Mouse (Mus musculus) forebrain, embryonic 10.5 days (tissue): Measurements from ENCODE around the gene Fgfr1op2. TPM values are rescaled to one million over a fixed set of nuclear protein-coding genes. Genes with fewer than 3 reads are reported as not detected.

Source experiments
- DNase-seq: peaks from one replicate; pipeline ENCODE4 v3.0.0-alpha.2; 2017; ENCODE audit warnings: low spot score; ENCODE audit errors: extremely low spot score
- H3K27ac ChIP-seq: fragments of 300-500 bp; sonication (generic); 2 replicates; pipeline ENCODE4 v1.5.1; 2016; ENCODE audit warnings: mild to moderate bottlenecking
- H3K27me3 ChIP-seq: fragments of 300-500 bp; sonication (generic); 2 replicates; pipeline ENCODE4 v1.6.1; 2016; ENCODE audit warnings: mild to moderate bottlenecking; ENCODE audit not compliant: poor library complexity, severe bottlenecking
- H3K36me3 ChIP-seq: fragments of 300-500 bp; sonication (generic); replicated peaks from 2 replicates; pipeline ENCODE4 v1.6.1; 2016; ENCODE audit warnings: mild to moderate bottlenecking, moderate library complexity
- H3K4me1 ChIP-seq: fragments of 300-500 bp; sonication (generic); 2 replicates; pipeline ENCODE4 v1.6.1; 2016
- H3K4me3 ChIP-seq: fragments of 300-500 bp; sonication (generic); 2 replicates; pipeline ENCODE4 v1.5.1; 2016; ENCODE audit warnings: mild to moderate bottlenecking, moderate library complexity
- H3K9me3 ChIP-seq: fragments of 300-500 bp; sonication (generic); 2 replicates; pipeline ENCODE4 v1.6.1; 2016; ENCODE audit warnings: mild to moderate bottlenecking, moderate library complexity
- WGBS: fragments of 180-500 bp; shearing (Covaris S2); methylation state at CpG from one replicate; pipeline ENCODE4 v1.1.7; 2016; 5-methylcytosine and 5-hydroxymethylcytosine counted together
- polyA plus RNA-seq: library from polyadenylated mRNA; unstranded; fragments of >200 nt; fragmentation: Nextera tagmentation; extraction: Ambion mirVana; gene quantifications from 2 replicates; pipeline ENCODE4 v1.2.1, GENCODE M21; 2016

Gene Fgfr1op2
- polyA plus RNA-seq, 1 experiment from 2014 or later = 81.8 TPM

DNA sequence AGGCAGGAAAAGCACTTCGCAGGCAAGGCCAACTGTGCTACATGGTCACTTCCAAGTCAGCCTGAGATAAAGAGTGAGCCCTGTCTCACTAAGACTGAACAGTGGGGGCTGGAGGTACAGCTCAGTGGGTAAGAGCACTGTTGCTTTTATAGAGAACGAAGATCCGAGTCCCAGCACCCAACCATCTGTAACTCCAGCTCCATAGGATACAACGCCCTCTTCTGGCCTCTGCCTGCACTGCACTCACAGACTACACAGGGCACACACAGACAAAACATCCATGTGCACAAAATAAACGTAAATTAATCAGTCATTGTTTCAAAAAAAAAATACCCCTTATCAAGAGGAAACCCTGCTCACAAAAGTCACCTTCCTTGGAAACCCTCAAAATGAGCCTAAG is 36.9 kb downstream of the Fgfr1op2 start:
- H3K27ac ChIP-seq = no peak overlapping the region
- H3K4me1 ChIP-seq = no peaks in the 10 kb centered on the region
- no peak for DNase-seq
- WGBS = 91% methylated on average over 5 of the region's 5 CpGs
- H3K36me3 ChIP-seq = peaks cover 91% of the 10 kb centered on the region
- no peaks in the 10 kb centered on the region for H3K27me3 ChIP-seq
- H3K4me3 ChIP-seq = no peak overlapping the region
- H3K9me3 ChIP-seq = no peaks in the 10 kb centered on the region

- DNase-seq = no peak
- no peaks in the 10 kb centered on the region for H3K9me3 ChIP-seq
- no peaks in the 10 kb centered on the region for H3K4me1 ChIP-seq
- no peak overlapping the region for H3K27ac ChIP-seq
- no peaks in the 10 kb centered on the region for H3K27me3 ChIP-seq
- H3K4me3 ChIP-seq = no peak overlapping the region
- WGBS = 93% methylated on average over 5 of the region's 5 CpGs
- peaks cover 89% of the 10 kb centered on the region for H3K36me3 ChIP-seq
Measured at GRCm38 (mm10) chr6:146614541-146614940, 37.5 kb downstream of the Fgfr1op2 start.

GRCm38 (mm10) chr6:146615891-146616290 is 38.9 kb downstream of the Fgfr1op2 start:
- Histone ChIP-seq H3K27ac (no peak overlapping the region), H3K9me3 (no peaks in the 10 kb centered on the region), H3K27me3 (no peaks in the 10 kb centered on the region), H3K36me3 (peaks cover 85% of the 10 kb centered on the region), H3K4me3 (no peak overlapping the region), H3K4me1 (no peaks in the 10 kb centered on the region)
- WGBS = 94% methylated on average over 8 of the region's 8 CpGs
- no peak for DNase-seq

DNA sequence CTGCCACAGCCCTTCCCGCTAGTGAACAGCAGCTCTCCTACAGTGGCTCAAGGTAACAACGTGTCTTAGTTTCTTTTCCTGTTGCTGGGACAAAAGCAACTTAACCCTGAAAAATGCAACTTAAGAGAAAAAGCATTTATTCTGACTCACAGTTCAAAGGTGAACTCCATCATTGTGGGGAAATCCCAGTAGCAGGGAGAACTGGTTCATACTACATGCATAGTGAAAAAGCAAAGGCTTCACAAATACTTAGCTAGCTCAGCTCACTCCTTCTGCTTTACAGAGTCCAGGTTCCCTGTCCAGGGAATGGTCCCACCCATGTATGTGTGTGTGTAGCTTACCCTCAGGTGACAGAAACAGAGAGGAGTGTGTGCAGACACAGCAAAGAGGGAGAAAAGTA is 39.7 kb downstream of the Fgfr1op2 start:
- H3K4me1 ChIP-seq = no peaks in the 10 kb centered on the region
- H3K4me3 ChIP-seq = no peak overlapping the region
- no peaks in the 10 kb centered on the region for H3K27me3 ChIP-seq
- no peak for DNase-seq
- peaks cover 82% of the 10 kb centered on the region for H3K36me3 ChIP-seq
- 94% methylated on average over 2 of the region's 2 CpGs for WGBS
- no peak overlapping the region for H3K27ac ChIP-seq
- H3K9me3 ChIP-seq = no peaks in the 10 kb centered on the region

DNA sequence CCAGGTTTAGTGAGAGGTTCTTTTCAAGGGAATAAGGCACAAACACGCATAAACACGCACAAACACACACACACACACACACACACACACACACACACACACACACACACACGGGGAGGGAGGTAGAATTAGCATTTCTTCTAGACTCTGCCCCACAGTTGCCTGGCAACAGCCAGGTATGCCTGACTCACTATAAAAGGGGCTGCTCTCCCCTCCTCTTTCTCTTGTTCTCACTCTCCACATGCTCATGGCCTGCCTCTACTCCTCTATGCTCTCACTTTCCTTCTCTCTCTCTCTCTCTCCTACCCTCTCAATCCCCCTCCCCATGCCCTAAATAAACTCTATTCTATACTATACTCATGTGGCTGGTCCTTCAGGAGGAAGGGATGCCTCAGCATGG is 51.1 kb downstream of the Fgfr1op2 start:
- Histone ChIP-seq H3K27ac (no peak overlapping the region), H3K4me1 (peaks cover 25% of the 10 kb centered on the region), H3K9me3 (no peaks in the 10 kb centered on the region), H3K27me3 (no peaks in the 10 kb centered on the region), H3K4me3 (no peak overlapping the region), H3K36me3 (peaks cover 21% of the 10 kb centered on the region)
- 80% methylated on average over 3 of the region's 3 CpGs for WGBS
- DNase-seq = no peak

GRCm38 (mm10) chr6:146629781-146630756 is 53.1 kb downstream of the Fgfr1op2 start:
- no peak overlapping the region for H3K4me3 ChIP-seq
- no peaks in the 10 kb centered on the region for H3K27me3 ChIP-seq
- H3K36me3 ChIP-seq = 0 out of 2 replicates have a peak, but pooled peaks cover 3% of the 10 kb centered on the region
- no peak overlapping the region for H3K27ac ChIP-seq
- H3K9me3 ChIP-seq = no peaks in the 10 kb centered on the region
- H3K4me1 ChIP-seq = peaks cover 42% of the 10 kb centered on the region
- WGBS = 82% methylated on average over 9 of the region's 9 CpGs
- no peak for DNase-seq

GRCm38 (mm10) chr6:146630961-146631360 is 54.0 kb downstream of the Fgfr1op2 start:
- Histone ChIP-seq H3K27me3 (no peaks in the 10 kb centered on the region), H3K4me1 (peaks cover 38% of the 10 kb centered on the region), H3K9me3 (no peaks in the 10 kb centered on the region), H3K36me3 (no peaks in the 10 kb centered on the region), H3K27ac (no peak overlapping the region), H3K4me3 (no peak overlapping the region)
- 90% methylated on average over 4 of the region's 4 CpGs for WGBS
- DNase-seq = no peak

GRCm38 (mm10) chr6:146631847-146632246 is 54.8 kb downstream of the Fgfr1op2 start:
- peaks cover 38% of the 10 kb centered on the region for H3K4me1 ChIP-seq
- no peaks in the 10 kb centered on the region for H3K9me3 ChIP-seq
- no peaks in the 10 kb centered on the region for H3K36me3 ChIP-seq
- H3K27me3 ChIP-seq = no peaks in the 10 kb centered on the region
- no peak overlapping the region for H3K4me3 ChIP-seq
- WGBS = 86% methylated on average over 8 of the region's 8 CpGs
- no peak for DNase-seq
- no peak overlapping the region for H3K27ac ChIP-seq

GRCm38 (mm10) chr6:146632403-146632802 is 55.4 kb downstream of the Fgfr1op2 start:
- H3K4me1 ChIP-seq = peaks cover 38% of the 10 kb centered on the region
- no peaks in the 10 kb centered on the region for H3K27me3 ChIP-seq
- no peak overlapping the region for H3K4me3 ChIP-seq
- 84% methylated on average over 9 of the region's 9 CpGs for WGBS
- no peaks in the 10 kb centered on the region for H3K36me3 ChIP-seq
- no peaks in the 10 kb centered on the region for H3K9me3 ChIP-seq
- H3K27ac ChIP-seq = no peak overlapping the region
- DNase-seq = no peak

DNA sequence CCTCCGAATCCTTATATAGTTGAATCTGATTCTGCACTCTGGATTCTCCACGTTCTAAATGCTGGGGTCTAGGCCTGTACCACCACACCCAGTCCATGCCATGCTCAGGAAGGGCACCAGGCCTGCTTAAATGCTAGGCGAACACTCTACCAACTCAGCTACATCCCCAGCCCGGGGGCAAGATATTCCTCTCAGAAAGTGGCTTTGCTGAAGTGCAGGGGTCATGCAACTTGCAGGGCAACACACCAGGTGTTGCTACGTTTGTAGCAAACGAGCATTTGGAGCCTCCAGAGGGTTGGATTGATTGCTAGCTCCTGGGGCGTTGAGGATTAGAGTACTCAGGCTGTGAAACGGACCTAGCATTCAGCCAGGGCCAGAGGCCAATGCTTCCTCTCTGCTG is 56.1 kb downstream of the Fgfr1op2 start:
- WGBS = 39% methylated on average over 8 of the region's 8 CpGs
- no peak for DNase-seq
- Histone ChIP-seq H3K27ac (peak overlapping the region; percentile 93), H3K4me3 (peak overlapping the region; percentile 77), H3K9me3 (no peaks in the 10 kb centered on the region), H3K36me3 (no peaks in the 10 kb centered on the region), H3K27me3 (no peaks in the 10 kb centered on the region), H3K4me1 (peaks cover 34% of the 10 kb centered on the region)

GRCm38 (mm10) chr6:146633629-146634014 is 56.6 kb downstream of the Fgfr1op2 start:
- H3K27ac ChIP-seq = peak overlapping the region; percentile 93
- no peaks in the 10 kb centered on the region for H3K36me3 ChIP-seq
- H3K9me3 ChIP-seq = no peaks in the 10 kb centered on the region
- H3K4me1 ChIP-seq = peaks cover 31% of the 10 kb centered on the region
- 12% methylated on average over 14 of the region's 14 CpGs for WGBS
- H3K27me3 ChIP-seq = no peaks in the 10 kb centered on the region
- DNase-seq = no peak
- H3K4me3 ChIP-seq = peak overlapping the region; percentile 77

GRCm38 (mm10) chr6:146634015-146634722 is 57.2 kb downstream of the Fgfr1op2 start:
- under 1% methylated on average over 81 of the region's 82 CpGs for WGBS
- DNase-seq = peak; percentile 72
- Histone ChIP-seq H3K9me3 (no peaks in the 10 kb centered on the region), H3K27me3 (no peaks in the 10 kb centered on the region), H3K4me1 (peaks cover 31% of the 10 kb centered on the region), H3K27ac (peak overlapping the region; percentile 93), H3K36me3 (no peaks in the 10 kb centered on the region), H3K4me3 (peak overlapping the region; percentile 77)
